Mouse (Mus musculus): Measurements from ENCODE around the gene Slc44a3.

DNA sequence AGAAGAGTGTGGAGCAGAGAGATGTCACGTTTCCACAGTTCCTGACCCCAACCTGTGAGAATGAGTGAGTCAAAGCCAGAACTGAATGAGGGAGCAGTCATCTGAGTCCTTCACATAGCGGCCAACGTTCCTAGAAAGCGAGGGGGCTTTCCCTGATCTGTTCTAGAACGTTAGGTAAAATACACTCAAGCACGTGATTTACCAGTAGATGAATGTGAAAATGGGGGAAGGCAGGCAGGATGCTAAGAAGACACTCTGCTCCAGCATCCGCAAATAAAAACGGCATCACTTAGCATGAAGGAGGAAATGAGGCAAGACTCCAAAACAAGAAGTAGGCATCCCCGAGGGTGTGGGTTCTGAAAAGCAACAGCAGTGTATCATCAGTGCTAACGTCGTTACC lies 38.4 kb upstream of the Slc44a3 start:
- TF ChIP-seq E2F4 (IDR thresholded peaks at IDR 0.05; ENCODE audit: insufficient read depth) (no peak), POLR2A (IDR thresholded peaks at IDR 0.05; ENCODE audit: insufficient read length, low read depth) (no peak), MAX (IDR thresholded peaks at IDR 0.05; ENCODE audit: low read depth) (no peak), POLR2AphosphoS2 (IDR thresholded peaks at IDR 0.05; ENCODE audit: insufficient read length, low read depth) (no peak), USF1 (IDR thresholded peaks at IDR 0.05; ENCODE audit: low read depth) (no peak), TCF3 (IDR thresholded peaks at IDR 0.05; ENCODE audit: insufficient read length, low read depth) (no peak), CEBPB (IDR thresholded peaks at IDR 0.05; ENCODE audit: insufficient read depth, poor library complexity, severe bottlenecking) (no peak), MYOG (IDR thresholded peaks at IDR 0.05; ENCODE audit: control insufficient read depth in 1 of 3, insufficient read depth in 1 of 3, insufficient read length in 2 of 3, low read depth in 2 of 3) (no peak), TCF12 (IDR thresholded peaks at IDR 0.05; ENCODE audit: insufficient read depth, poor library complexity, severe bottlenecking) (no peak), MYOD1 (IDR thresholded peaks at IDR 0.05; ENCODE audit: control insufficient read depth in 1 of 3, insufficient read length in 2 of 3, low read depth in 2 of 3) (no peak), REST (IDR thresholded peaks at IDR 0.05; ENCODE audit: insufficient read depth, insufficient read length) (no peak)

All from myocyte (in vitro differentiated cells).